Mouse (Mus musculus): ENCODE results near the gene Acap1.

Gene Acap1

GRCm38 (mm10) chr11:69837604-69837951 is 57.8 kb downstream of the Acap1 start, which contains the start of gene Nlgn2:
TSS of gene Nlgn2 (minus strand) at chr11:69837784.
- DNase-seq (ENCODE audit: low read depth), result no peak

GRCm38 (mm10) chr11:69836703-69837576 is 58.4 kb downstream of the Acap1 start:
- DNase-seq (ENCODE audit: low read depth), result peak; percentile 42

- no peak for DNase-seq (ENCODE audit: low read depth)
Measured at GRCm38 (mm10) chr11:69835966-69836335, 59.4 kb downstream of the Acap1 start.

GRCm38 (mm10) chr11:69835326-69835965 is 59.9 kb downstream of the Acap1 start:
- DNase-seq (ENCODE audit: low read depth), result no peak

- peak; percentile 75 for DNase-seq (ENCODE audit: low read depth)
Measured at GRCm38 (mm10) chr11:69834001-69834549, 61.3 kb downstream of the Acap1 start.

GRCm38 (mm10) chr11:69833554-69833953 is 61.8 kb downstream of the Acap1 start:
- DNase-seq (ENCODE audit: low read depth), result no peak

Data from naive thymus-derived CD4-positive, alpha-beta T cell, adult 2 months (primary cell).